Mouse (Mus musculus) intestine, embryonic 15.5 days (tissue): ENCODE measurements around the gene Brk1. TPM values are rescaled to one million over a fixed set of nuclear protein-coding genes. Genes with fewer than 3 reads are reported as not detected.
A peak's percentile ranks its signal among the peaks of the same experiment; 100 is the strongest.

Experiments used
- ATAC-seq: fragments of 200-750 bp; cut with Nextera tagmentation; 2 replicates; pipeline ENCODE4 v1.8.0; 2017; ENCODE audit warnings: moderate TSS enrichment, moderate library complexity
- H3K27ac ChIP-seq: fragments of 300-500 bp; sonication (generic); 2 replicates; pipeline ENCODE4 v1.5.1; 2015; ENCODE audit warnings: mild to moderate bottlenecking, inconsistent platforms
- H3K27me3 ChIP-seq: fragments of 300-500 bp; sonication (generic); replicated peaks from 2 replicates; pipeline ENCODE4 v1.6.1; 2015; ENCODE audit warnings: inconsistent platforms
- H3K36me3 ChIP-seq: fragments of 300-500 bp; sonication (generic); 2 replicates; pipeline ENCODE4 v1.6.1; 2015; ENCODE audit warnings: inconsistent platforms
- H3K4me1 ChIP-seq: fragments of 300-500 bp; sonication (generic); replicated peaks from 2 replicates; pipeline ENCODE4 v1.6.1; 2015; ENCODE audit warnings: inconsistent platforms
- H3K4me2 ChIP-seq: fragments of 300-500 bp; sonication (generic); replicated peaks from 2 replicates; pipeline ENCODE4 v1.6.1; 2015; ENCODE audit warnings: mild to moderate bottlenecking, inconsistent platforms
- H3K4me3 ChIP-seq: fragments of 300-500 bp; sonication (generic); replicated peaks from 2 replicates; pipeline ENCODE4 v1.5.1; 2015; ENCODE audit warnings: inconsistent platforms
- H3K9ac ChIP-seq: fragments of 300-500 bp; sonication (generic); 2 replicates; pipeline ENCODE4 v1.6.1; 2015; ENCODE audit warnings: inconsistent platforms
- H3K9me3 ChIP-seq: fragments of 300-500 bp; sonication (generic); 2 replicates; pipeline ENCODE4 v1.6.1; 2016; ENCODE audit warnings: inconsistent platforms
- WGBS: fragments of 180-500 bp; shearing (Covaris S2); methylation state at CpG from one replicate; pipeline ENCODE4 v1.1.7; 2015; 5-methylcytosine and 5-hydroxymethylcytosine counted together
- polyA plus RNA-seq: library from polyadenylated mRNA; unstranded; fragments of >200 nt; fragmentation: Nextera tagmentation; extraction: Ambion mirVana; gene quantifications from 2 replicates; pipeline ENCODE4 v1.2.1, GENCODE M21; 2015

Gene Brk1
- polyA plus RNA-seq, 1 experiment from 2014 or later: 201 TPM

DNA sequence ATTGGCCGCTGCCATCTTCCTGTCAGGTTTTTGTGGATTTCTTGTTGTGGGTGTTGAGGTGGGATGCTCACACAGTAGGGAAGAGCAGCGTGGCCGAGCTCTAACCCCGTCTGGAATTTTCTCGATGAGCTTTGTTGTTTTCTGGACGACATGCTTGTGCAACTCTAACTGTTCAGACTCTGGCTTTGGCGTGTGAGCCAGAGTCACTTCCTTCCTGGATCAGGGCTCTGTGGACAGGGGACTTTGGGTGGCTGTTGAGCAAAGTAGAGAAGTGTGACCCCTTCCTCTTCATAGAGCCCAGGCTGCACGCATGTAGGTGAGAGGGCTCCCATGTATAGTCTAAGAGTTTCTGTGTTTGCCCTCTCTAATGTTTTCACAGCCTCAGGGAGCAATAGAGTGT is 49.5 kb downstream of the Brk1 start:
- Histone ChIP-seq H3K4me3 (no peak overlapping the region), H3K9me3 (no peaks in the 10 kb centered on the region), H3K4me1 (0 out of 2 replicates have a peak, but pooled peaks cover 5% of the 10 kb centered on the region), H3K36me3 (no peaks in the 10 kb centered on the region), H3K9ac (no peak overlapping the region), H3K27ac (no peak overlapping the region), H3K4me2 (no peak overlapping the region), H3K27me3 (no peaks in the 10 kb centered on the region)
- ATAC-seq: no peak
- 76% methylated on average over 8 of the region's 8 CpGs for WGBS

DNA sequence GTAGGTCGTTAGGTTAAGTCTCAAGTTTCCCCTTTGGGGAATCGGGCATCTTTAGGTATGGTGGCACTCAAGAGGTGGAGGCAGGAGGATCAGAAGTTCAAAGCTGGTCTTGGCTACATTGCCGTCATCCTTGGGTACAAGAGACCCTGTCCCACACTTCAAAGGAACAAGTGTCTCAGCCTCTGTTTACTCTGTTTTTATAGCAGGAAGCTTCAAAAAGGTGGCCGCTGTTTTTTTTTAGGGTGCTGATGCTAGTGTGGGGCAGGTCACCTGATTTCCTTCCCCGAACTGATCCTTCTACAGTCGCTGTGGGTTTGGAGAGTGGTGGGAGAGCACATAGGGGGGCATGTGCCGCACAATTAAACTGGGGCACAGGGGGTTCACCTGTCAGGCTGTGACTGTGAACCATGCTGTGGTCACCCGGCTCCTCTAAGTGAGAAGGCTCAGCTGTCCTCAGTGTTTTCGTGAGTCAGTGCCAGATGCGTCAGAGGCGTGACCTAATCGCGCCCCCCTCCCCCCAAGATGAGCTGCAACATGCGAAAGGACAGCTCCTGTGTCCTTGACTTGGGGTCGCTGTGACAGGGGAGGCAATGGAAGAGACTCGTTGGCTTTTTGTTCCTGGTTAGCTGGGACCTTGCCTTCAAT is 50.3 kb downstream of the Brk1 start:
- H3K9ac ChIP-seq: no peak overlapping the region
- 58% methylated on average over 16 of the region's 16 CpGs for WGBS
- ATAC-seq: no peak
- H3K4me2 ChIP-seq: no peak overlapping the region
- no peaks in the 10 kb centered on the region for H3K27me3 ChIP-seq
- no peak overlapping the region for H3K4me3 ChIP-seq
- H3K36me3 ChIP-seq: no peaks in the 10 kb centered on the region
- H3K4me1 ChIP-seq: 0 out of 2 replicates have a peak, but pooled peaks cover 5% of the 10 kb centered on the region
- H3K9me3 ChIP-seq: no peaks in the 10 kb centered on the region
- H3K27ac ChIP-seq: no peak overlapping the region

DNA sequence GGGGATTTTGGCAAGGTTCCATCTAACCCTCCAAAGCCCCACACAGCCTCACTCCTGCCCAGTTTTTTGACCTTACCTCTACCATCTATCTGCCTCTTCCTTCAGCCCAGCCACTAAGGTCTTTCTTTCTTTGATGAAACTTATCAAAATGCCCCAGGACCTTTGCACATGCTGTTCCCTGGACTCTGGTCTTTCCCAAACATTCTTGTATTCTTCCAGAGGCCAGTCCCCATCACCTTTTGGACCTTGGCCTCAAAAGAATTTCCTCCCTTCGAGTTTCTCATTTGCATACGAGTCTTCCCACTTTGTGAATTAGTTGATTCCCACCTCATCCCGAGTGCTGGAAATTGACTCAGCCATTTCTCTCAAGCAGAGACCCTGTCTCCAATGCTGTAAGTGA is 50.9 kb downstream of the Brk1 start:
- Histone ChIP-seq H3K4me2 (no peak overlapping the region), H3K9me3 (no peaks in the 10 kb centered on the region), H3K27ac (no peak overlapping the region), H3K4me1 (peaks cover 8% of the 10 kb centered on the region), H3K4me3 (no peak overlapping the region), H3K36me3 (no peaks in the 10 kb centered on the region), H3K27me3 (no peaks in the 10 kb centered on the region), H3K9ac (no peak overlapping the region)
- 88% methylated on average over 3 of the region's 3 CpGs for WGBS
- no peak for ATAC-seq

DNA sequence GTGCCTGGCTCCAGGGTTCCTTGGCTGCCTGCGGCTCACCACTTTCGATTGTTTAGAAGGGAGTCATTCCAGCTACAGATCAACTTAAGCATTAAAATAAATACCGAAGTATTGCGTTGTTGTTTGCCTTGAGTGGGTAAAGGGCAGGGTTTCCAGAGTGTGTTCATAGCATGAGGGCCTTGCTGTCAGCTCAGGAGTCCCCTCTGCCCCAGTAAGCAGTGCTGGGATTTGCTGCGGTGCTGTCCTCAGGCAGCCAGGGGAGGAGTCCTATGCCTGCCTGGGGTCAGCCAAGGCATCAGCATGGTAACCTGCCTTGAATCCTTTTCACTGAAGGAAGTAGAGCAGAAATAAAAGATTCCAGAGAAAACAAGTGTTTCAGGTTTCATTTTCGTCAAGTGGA is 52.3 kb downstream of the Brk1 start:
- no peak overlapping the region for H3K27ac ChIP-seq
- no peak for ATAC-seq
- no peaks in the 10 kb centered on the region for H3K9me3 ChIP-seq
- WGBS: 67% methylated on average over 6 of the region's 6 CpGs
- no peak overlapping the region for H3K4me2 ChIP-seq
- H3K4me3 ChIP-seq: no peak overlapping the region
- peaks cover 19% of the 10 kb centered on the region for H3K4me1 ChIP-seq
- no peak overlapping the region for H3K9ac ChIP-seq
- no peaks in the 10 kb centered on the region for H3K27me3 ChIP-seq
- H3K36me3 ChIP-seq: no peaks in the 10 kb centered on the region

DNA sequence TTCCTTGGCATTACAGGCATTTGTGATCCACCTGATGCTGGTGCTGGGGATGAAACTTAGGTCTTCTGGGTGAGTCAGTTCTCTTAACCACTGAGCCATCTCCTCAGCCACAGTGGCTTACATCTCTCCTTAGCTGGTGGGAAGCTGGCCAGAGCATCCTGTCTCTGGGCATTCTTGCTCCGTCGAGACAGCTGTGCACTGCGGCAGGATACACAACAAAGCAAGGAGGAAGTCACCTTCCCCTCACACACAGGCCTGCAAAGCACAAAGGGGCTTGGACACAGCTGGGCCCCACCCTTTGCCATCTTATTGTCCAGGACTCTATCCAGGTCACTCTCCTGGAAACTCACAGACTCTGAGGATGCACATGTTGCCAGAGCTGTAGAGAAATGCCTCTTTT is 53.7 kb downstream of the Brk1 start:
- Histone ChIP-seq H3K36me3 (no peaks in the 10 kb centered on the region), H3K27me3 (no peaks in the 10 kb centered on the region), H3K4me2 (no peak overlapping the region), H3K9me3 (no peaks in the 10 kb centered on the region), H3K4me3 (no peak overlapping the region), H3K9ac (no peak overlapping the region), H3K27ac (no peak overlapping the region), H3K4me1 (peaks cover 23% of the 10 kb centered on the region)
- ATAC-seq: no peak
- WGBS: 64% methylated on average over 3 of the region's 3 CpGs

DNA sequence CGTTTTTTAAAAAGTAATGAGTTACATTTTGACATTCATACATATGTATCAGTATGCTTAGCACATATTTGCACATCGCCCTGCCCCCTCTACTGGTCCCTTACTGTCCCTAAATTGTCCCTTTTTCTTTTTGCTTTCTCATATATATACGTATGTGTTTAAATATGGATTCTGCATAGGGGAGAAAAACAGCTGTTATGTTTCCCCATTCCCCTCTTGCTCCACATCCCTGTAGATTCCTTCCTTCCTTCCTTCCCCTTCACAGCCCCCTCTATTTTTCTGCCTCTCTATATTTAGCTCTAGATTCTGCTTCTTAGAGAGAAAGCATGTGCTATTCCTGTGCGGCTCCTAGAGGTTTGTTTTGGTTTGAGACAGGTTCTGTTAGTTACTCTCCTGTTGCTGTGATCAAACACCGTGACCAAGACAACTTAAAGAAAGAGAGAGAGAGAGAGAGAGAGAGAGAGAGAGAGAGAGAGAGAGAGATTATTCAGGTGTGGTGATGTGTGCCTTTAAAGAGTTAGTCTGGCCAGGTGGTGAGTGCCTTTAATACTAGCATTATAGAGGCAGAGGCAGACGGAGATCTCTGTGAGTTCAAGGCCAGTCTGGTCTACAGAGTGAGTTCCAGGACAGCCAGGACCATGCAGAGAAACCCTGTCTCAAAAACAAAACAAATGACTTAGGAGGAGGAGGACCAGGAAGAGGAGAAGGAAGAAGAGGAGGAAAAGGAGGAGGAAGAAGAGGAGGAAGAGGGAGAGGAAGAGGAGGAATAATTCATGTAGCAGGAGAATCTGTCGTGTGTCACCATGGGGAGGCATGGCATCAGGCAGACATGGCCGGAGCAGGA is 55.3 kb downstream of the Brk1 start:
- WGBS: 71% methylated on average over 8 of the region's 8 CpGs

DNA sequence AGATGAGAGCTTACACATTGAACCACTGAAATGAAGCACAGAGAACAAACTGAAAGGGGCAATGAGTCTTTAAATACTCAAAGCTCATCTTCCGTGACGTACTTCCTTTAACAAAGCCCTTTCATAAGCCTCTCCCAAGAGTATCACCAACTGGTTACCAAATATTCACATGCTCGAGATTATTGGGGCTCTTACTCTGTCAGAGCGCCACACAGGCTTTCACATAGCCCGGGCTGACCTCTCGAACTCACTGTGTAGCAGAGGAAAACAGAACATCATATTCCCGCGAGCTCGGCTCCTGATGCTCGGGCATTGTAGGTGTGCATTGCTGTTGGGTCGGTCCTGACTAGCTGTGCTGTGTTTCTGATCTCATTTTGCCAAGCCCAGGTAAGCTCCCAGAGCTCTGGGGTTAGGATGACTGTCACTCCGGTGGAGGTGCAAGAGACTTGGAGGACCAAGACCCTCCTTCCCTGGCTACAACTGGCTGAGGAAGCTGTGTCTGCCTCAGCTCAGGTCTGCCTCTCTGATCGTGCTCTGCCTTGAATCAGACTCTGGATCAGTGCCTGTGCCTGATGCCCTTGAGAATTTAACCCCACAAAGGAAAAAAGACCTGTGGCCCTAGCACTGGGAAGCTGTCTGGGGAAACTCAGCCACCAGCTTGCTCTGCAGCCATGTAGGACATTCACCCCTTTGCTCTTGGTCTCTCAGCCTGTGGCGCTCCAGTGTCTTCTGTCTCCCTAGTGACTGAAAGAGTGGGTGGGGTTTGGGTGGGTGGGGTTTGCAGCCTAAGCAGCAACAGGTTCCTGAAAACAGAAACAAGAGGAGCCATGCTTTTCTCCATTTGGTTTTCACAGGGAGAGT is 56.1 kb downstream of the Brk1 start:
- Histone ChIP-seq H3K4me2 (no peak overlapping the region), H3K27me3 (no peaks in the 10 kb centered on the region), H3K27ac (0 out of 2 replicates have a peak overlapping the region, but pooled peaks have one; percentile 32), H3K4me3 (no peak overlapping the region), H3K9me3 (no peaks in the 10 kb centered on the region), H3K4me1 (peaks cover 23% of the 10 kb centered on the region), H3K36me3 (no peaks in the 10 kb centered on the region), H3K9ac (no peak overlapping the region; the same call in 1 of the 2 replicates)
- WGBS: 62% methylated on average over 14 of the region's 14 CpGs
- ATAC-seq: peak; percentile 33; the same call in 1 of the 2 replicates

More for the DNA sequence above, 55.3 kb downstream of the Brk1 start:
- H3K9me3 ChIP-seq: no peaks in the 10 kb centered on the region
- no peak overlapping the region for H3K4me2 ChIP-seq
- no peak for ATAC-seq
- no peaks in the 10 kb centered on the region for H3K27me3 ChIP-seq
- no peak overlapping the region for H3K4me3 ChIP-seq
- H3K9ac ChIP-seq: no peak overlapping the region
- no peaks in the 10 kb centered on the region for H3K36me3 ChIP-seq
- peaks cover 23% of the 10 kb centered on the region for H3K4me1 ChIP-seq
- no peak overlapping the region for H3K27ac ChIP-seq

DNA sequence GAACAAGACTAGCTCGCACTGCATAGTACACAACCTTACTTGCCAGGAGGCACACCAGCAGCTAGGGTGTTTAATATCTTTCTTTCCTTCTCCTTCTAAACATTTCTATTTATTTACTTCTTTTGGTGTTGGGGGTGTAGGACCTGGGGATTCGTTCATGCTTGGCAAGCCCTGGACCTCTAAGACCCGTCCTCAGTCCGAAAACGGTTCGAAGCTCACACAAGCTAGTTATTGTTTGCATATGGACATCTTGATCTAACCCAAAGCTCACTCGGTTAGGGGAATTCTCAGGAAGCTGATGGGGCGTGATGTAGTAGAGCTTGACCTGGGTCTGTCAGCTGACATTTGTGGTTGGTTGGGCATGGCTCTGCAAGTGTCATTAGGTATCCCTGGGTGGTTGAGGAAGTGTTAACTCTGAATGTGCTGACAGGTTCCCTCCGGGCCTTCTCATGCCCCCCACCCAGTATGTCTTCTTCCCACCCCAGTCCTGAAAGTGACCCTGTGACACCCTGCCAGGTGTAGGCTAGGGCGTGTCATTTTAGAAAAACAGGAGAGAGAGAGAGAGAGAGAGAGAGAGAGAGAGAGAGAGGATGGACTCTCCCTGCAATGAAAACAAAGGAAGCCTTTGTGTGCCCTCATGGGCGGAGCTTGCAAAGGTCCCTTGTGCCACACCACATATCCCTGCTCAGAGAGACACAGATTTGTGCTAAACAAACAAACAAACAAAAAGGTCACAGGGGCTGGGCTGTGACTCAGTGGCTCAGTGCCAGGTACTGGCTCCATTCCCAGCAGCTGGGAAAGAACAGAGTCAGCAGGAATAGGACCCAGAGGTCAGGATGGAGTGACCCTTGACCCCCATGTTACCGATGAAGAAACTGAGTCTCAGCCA is 57.0 kb downstream of the Brk1 start:
- Histone ChIP-seq H3K9ac (no peak overlapping the region), H3K9me3 (no peaks in the 10 kb centered on the region), H3K36me3 (no peaks in the 10 kb centered on the region), H3K27me3 (no peaks in the 10 kb centered on the region), H3K27ac (0 out of 2 replicates have a peak overlapping the region, but pooled peaks have one; percentile 32), H3K4me3 (no peak overlapping the region), H3K4me1 (peaks cover 23% of the 10 kb centered on the region), H3K4me2 (no peak overlapping the region)
- WGBS: 54% methylated on average over 12 of the region's 12 CpGs
- peak; percentile 67 for ATAC-seq

DNA sequence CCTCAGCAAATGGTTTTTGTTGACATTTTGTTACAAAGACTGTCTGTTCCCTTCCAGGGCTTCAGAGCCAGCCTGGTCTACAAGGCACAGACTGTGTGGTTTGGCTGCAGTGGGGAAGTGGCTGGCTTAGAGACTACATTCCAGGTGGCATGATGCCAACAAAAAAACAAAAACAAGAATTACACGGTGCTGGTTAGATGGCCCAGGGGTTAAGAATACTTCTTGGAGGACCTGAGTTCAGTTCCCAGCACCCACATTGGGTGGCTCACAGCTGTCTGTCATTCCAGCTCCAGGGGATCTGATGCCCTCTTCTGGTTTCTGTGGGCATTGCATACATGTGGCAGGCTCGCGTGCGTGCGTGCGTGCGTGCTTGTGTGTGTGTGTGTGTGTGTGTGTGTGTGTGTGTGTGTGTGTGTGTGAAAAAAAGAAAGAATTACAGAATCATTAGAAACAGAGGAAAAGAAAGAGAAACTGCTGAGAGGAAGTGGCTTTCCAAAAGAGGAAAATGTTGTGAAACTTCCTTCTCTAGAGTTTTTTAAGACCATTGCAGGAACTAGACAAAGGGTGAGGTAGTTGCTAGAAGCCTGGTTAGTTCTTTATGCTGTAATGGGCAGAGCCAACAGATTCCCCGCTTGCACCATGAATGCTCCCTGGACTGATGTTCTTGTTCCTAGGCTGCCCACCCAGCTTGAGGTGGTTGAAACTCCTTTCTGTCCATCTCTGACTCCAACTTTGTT is 58.6 kb downstream of the Brk1 start:
- Histone ChIP-seq H3K4me2 (no peak overlapping the region), H3K9me3 (no peaks in the 10 kb centered on the region), H3K4me1 (peaks cover 22% of the 10 kb centered on the region), H3K27ac (no peak overlapping the region), H3K27me3 (no peaks in the 10 kb centered on the region), H3K9ac (no peak overlapping the region), H3K36me3 (no peaks in the 10 kb centered on the region), H3K4me3 (no peak overlapping the region)
- 97% methylated on average over 8 of the region's 8 CpGs for WGBS
- no peak for ATAC-seq

DNA sequence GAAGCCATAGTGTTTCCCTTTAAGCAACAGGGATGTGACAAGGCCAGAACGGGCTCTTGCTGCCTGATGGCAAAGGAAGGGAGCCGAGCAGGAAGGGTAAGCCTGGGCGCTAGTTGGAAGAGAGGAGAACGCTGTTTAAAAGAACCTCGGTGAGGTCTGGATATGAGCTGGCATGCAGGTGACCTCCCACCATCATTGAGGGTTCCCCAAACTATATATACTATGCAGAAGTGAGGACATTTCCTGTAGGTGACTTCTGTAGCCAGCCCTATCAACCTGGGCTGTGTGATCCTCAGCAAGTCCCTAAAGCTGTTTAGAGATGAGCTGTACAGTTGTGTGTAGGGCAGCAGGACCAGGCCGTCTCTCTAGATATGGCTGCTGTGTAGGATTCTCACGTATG is 59.7 kb downstream of the Brk1 start:
- Histone ChIP-seq H3K36me3 (no peaks in the 10 kb centered on the region), H3K9me3 (no peaks in the 10 kb centered on the region), H3K4me1 (peaks cover 26% of the 10 kb centered on the region), H3K4me3 (no peak overlapping the region), H3K4me2 (no peak overlapping the region), H3K27me3 (no peaks in the 10 kb centered on the region), H3K27ac (no peak overlapping the region), H3K9ac (no peak overlapping the region)
- WGBS: 88% methylated on average over 7 of the region's 7 CpGs
- no peak for ATAC-seq
